Mouse (Mus musculus): ENCODE results near the gene Olfr1317.

Olfr1317 gene

GRCm38 (mm10) chr2:112140029-112140428 lies at the start of gene Olfr1317:
Gene Olfr1317, plus strand, starts transcription at chr2:112140329.
- DNase-seq (ENCODE audit: low spot score) = no peak

GRCm38 (mm10) chr2:112096681-112097080 lies 43.4 kb upstream of the Olfr1317 start, which contains the start of gene Olfr1314:
Gene Olfr1314, minus strand, starts transcription at chr2:112096781.
- DNase-seq (ENCODE audit: low spot score) = no peak

- DNase-seq (ENCODE audit: low spot score) = no peak
Measured at GRCm38 (mm10) chr2:112115340-112115739, 24.8 kb upstream of the Olfr1317 start, which contains the start of gene Olfr1315-ps1. Gene Olfr1315-ps1, minus strand, starts transcription at chr2:112115440.

- no peak for DNase-seq (ENCODE audit: low spot score)
Measured at GRCm38 (mm10) chr2:112134877-112135276, 5.3 kb upstream of the Olfr1317 start, which contains the start of gene Olfr1316. Gene Olfr1316, minus strand, starts transcription at chr2:112134977.

GRCm38 (mm10) chr2:112153898-112154297 lies 13.8 kb downstream of the Olfr1317 start, which contains the start of gene Olfr1318:
Gene Olfr1318, plus strand, starts transcription at chr2:112154198.
- no peak for DNase-seq (ENCODE audit: low spot score)

Measured in lung, postnatal 25 days (tissue).